Mouse (Mus musculus) A20 (cell line): ENCODE results near the gene Csf2rb.
"Not testable (repeated sequence)": the region's sequence is repeated elsewhere in the genome, so short reads cannot be mapped to it uniquely, and the experiment has no call there.

Experiments
- DNase-seq: peaks from one replicate; pipeline ENCODE4 v3.0.0-alpha.2; 2011; ENCODE audit warnings: low read depth, low spot score

Gene Csf2rb

GRCm38 (mm10) chr15:78327753-78328341 lies 2.3 kb downstream of the Csf2rb start:
- not testable (repeated sequence) for DNase-seq

GRCm38 (mm10) chr15:78328520-78329097 lies 3.1 kb downstream of the Csf2rb start:
- DNase-seq: no peak

GRCm38 (mm10) chr15:78329972-78330371 lies 4.4 kb downstream of the Csf2rb start:
- DNase-seq: not testable (repeated sequence)

- no peak for DNase-seq
These were observed 5.2 kb downstream of the Csf2rb start for GRCm38 (mm10) chr15:78330706-78331105.

- peak; percentile 56 for DNase-seq
These were observed 6.2 kb downstream of the Csf2rb start for GRCm38 (mm10) chr15:78331523-78332340.

GRCm38 (mm10) chr15:78332981-78333380 lies 7.4 kb downstream of the Csf2rb start:
- DNase-seq: peak; percentile 42

GRCm38 (mm10) chr15:78334380-78334779 lies 8.8 kb downstream of the Csf2rb start:
- DNase-seq: peak; percentile 12

GRCm38 (mm10) chr15:78339627-78340423 lies 14.3 kb downstream of the Csf2rb start:
- DNase-seq: peak; percentile 64

- not testable (repeated sequence) for DNase-seq
These were observed 15.4 kb downstream of the Csf2rb start for GRCm38 (mm10) chr15:78340919-78341318.

GRCm38 (mm10) chr15:78343683-78344082 lies 18.1 kb downstream of the Csf2rb start:
- DNase-seq: no peak

GRCm38 (mm10) chr15:78344567-78344966 lies 19.0 kb downstream of the Csf2rb start:
- DNase-seq: no peak

- DNase-seq: no peak
These were observed 26.1 kb downstream of the Csf2rb start for GRCm38 (mm10) chr15:78351586-78352165.

GRCm38 (mm10) chr15:78354958-78355357 lies 29.4 kb downstream of the Csf2rb start:
- DNase-seq: peak; percentile 38

- no peak for DNase-seq
These were observed 30.0 kb downstream of the Csf2rb start for GRCm38 (mm10) chr15:78355548-78355947.

GRCm38 (mm10) chr15:78365916-78366315 lies 40.4 kb downstream of the Csf2rb start:
- DNase-seq: no peak

- no peak for DNase-seq
These were observed 41.3 kb downstream of the Csf2rb start for GRCm38 (mm10) chr15:78366875-78367274.

GRCm38 (mm10) chr15:78367811-78368210 lies 42.3 kb downstream of the Csf2rb start:
- DNase-seq: no peak

GRCm38 (mm10) chr15:78368926-78369346 lies 43.4 kb downstream of the Csf2rb start:
- peak; percentile 46 for DNase-seq

GRCm38 (mm10) chr15:78369641-78370040 lies 44.1 kb downstream of the Csf2rb start:
- no peak for DNase-seq

- DNase-seq: no peak
These were observed 47.2 kb downstream of the Csf2rb start for GRCm38 (mm10) chr15:78372796-78373195.

- DNase-seq: no peak
These were observed 48.7 kb downstream of the Csf2rb start for GRCm38 (mm10) chr15:78374204-78374603.
